Mouse (Mus musculus): ENCODE measurements at regions not wholly inside any gene's neighbourhood (a gene's known extent, or its start where the extent isn't known, plus 50 kb on each side); places are given as distances from the start of the nearest gene placed in this dataset.

DNA sequence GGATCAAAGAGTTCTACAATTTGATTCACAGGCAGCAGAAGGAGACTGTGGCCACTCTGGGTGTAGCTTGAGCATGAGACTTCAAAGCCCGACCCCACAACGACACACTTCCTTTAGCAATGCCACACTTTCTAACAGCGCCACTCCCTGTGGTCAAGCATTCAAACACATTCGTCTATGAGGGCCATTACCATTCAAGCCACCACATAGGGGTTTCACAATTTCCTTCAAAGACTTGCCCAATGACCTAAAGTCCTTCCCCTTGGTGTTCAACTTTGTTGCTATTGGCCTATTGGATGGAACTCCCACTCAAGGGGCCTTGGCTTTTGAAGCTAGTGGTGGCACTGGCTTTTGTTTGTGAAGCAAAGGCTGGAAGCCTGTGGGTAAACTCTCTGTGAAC lies 91.1 kb upstream of the 1700024P04Rik start:
- TF ChIP-seq POLR2A (IDR thresholded peaks at IDR 0.05; ENCODE audit: low read depth, low read length) (no peak), CTCF (IDR thresholded peaks at IDR 0.05; ENCODE audit: borderline replicate concordance, insufficient read depth, low read length) (no peak)

Data from embryonic fibroblast, embryonic 13.5 days (primary cell).